Mouse (Mus musculus) kidney, adult 2 months (tissue): Measurements from ENCODE around the gene Rerg.

Experiments used
- CTCF ChIP-seq: fragments of 200-500 bp; conservative IDR thresholded peaks from 2 replicates; pipeline ENCODE4 v1.5.1; 2011; ENCODE audit warnings: low read depth, mild to moderate bottlenecking, control low read depth, low read length, moderate library complexity, mixed read lengths; ENCODE audit not compliant: insufficient read depth, insufficient read length
- POLR2A ChIP-seq: fragments of 200-500 bp; IDR thresholded peaks from one replicate; pipeline ENCODE4 v1.6.1; 2011; ENCODE audit warnings: low read depth, low read length, control low read depth

DNA sequence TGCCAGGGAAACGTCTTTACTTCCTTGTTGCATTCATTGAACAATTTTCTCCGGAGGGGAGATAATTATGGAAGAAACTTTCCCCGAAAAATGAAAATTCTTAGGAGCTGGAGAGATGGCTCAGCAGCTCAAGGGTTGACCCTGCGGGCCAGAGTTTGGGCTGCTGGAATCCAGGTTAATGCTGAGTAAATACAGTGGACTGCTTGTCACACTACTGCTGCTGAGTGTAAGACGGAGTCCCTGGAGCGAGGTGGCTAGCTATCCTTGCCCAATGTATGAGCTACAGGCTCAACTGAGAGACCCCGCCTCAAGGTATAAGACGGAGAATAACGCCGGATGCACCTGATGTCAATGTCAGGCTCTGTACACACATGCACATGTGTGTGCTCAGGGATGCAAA, 40.7 kb upstream of the Rerg start:
- TF ChIP-seq POLR2A: no peak
- no peak for TF ChIP-seq CTCF
